Mouse (Mus musculus): Measurements from ENCODE around the gene Olah.
"Not testable (repeated sequence)": the region's sequence is repeated elsewhere in the genome, so short reads cannot be mapped to it uniquely, and the experiment has no call there.

The Olah gene

DNA sequence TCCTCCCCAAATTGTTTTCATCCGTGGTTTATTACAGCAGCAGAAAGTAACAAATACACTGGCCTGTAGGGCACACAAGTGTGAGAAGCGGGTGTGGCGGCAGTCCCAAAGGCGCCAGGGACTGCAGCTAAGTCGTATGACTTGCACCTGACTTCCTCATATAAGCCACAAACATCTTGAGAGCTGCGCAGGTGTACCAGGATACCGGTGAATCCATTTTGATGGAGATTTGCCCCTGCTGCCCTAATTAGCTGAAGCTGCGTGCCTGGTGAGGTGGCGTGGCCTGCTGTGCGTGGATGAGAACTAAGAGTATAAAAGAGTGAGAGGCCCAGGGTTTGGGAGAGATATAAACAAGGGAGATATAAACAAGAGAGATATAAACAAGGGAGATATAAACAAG lies at the start of gene Olah:
Olah (minus strand) TSS at position 101 of the 400 bp plus-strand sequence.
- not testable (repeated sequence) for DNase-seq (ENCODE audit: low read depth, low spot score)

DNA sequence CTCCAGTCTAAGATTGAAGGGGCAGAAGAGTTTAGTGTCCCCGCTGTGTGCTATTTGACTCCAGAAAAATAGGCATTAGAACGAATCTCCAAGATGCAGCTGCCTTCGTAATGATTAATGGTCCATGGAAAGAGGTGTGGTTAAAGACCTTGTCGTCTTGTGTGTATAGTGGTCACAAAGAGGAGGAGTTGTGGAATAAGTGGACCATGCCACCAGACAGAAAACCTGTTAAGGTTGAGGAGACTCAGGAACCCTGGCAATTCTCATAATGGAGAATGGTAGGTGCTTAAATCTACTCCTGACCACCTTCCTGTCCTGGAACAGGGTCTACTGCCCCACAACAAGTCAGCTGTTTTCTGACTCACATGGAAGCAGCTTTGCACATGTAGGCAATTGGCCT lies 49.0 kb upstream of the Olah start:
- no peak for DNase-seq (ENCODE audit: low read depth, low spot score)

DNA sequence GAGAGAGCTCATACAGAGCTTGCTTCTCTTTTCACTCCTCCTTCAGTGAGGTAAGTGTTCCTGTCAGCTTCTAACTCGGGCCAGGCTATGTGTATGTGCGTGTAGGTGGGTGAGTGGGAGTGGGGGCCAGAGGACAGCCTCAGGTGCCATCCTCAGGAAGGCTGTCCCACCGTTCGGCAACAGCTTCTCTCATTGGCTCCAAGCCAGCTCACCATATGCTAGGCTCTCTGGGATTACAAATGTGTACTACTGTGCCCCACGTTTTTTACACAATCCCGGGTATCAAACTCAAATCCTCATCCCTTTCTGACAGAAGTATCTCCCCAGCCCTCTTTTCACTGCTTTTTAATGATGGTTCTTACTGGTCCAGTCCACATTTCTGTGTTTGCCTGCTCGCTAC lies 47.2 kb upstream of the Olah start:
- no peak for DNase-seq (ENCODE audit: low read depth, low spot score)

DNA sequence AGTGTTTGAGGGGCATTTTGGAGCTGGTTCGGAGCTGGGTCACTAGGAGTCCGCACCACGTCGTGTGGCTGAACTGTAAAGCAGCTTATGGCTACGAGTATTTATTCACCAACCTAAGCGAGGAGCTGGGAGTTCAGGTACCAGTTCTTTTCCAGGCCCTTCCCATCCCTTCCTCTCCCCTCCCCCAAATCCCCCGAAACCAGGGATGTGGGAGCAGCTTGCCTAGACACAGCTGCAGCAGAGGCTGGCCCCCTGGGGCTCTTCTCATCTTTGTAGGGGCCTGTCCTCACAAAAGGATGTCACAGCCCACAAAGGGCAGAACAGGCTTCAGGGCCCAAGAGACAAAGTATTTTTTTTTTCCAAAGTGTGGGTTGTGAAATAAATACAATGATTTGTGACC lies 40.9 kb upstream of the Olah start:
- no peak for DNase-seq (ENCODE audit: low read depth, low spot score)

DNA sequence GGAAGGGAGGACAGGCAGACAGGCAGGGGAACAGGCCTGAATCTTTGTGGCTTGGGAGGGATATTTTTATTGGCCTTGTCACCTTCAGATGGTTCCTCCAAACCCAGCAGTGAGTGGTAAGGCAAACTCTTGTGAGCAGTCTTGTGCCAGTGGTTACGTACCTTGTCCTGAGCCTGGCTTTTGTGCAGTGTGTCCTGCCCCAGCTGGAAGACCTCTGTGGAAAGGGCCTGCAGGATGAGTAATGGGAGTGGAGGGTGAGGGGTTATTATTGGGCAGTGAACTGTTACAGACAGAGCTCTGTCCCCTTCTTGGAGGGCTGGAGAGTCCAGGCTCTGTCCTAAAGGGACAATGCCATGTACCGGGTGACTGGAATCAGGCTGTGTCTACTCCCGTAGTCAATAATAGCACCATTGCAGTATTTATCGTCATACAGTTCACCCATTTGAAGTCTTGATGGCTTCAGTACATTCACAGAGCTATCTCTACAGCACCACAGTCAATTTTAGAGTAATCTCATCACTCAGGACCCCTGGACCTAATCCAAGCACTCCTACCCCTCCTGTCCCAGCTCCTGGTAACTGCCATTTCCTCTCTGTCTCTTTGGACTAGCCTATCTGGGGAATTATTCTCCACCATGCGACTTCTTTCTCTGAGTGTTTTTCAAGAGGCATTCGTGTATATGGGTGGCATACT lies 38.5 kb upstream of the Olah start:
- DNase-seq (ENCODE audit: low read depth, low spot score): no peak

DNA sequence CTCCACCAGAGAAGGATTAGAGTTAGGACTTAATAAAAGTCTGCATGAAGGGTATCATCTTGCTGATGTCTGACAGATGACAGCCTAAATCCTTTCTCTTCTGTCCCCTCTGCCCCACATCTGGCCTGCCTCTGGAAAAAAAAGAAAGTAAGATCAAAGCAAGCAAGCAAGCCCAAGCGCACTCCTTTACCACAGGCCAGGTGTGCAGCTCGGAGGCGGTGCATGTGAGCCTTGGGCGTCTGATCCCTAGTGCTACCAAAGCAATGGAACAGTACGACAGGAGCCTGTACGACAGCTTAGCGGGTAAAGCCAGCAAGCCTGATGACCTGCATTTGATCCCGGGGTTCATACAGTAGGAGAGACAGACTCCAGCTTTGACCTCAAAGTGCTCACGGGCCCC lies 33.9 kb upstream of the Olah start:
- DNase-seq (ENCODE audit: low read depth, low spot score): no peak

DNA sequence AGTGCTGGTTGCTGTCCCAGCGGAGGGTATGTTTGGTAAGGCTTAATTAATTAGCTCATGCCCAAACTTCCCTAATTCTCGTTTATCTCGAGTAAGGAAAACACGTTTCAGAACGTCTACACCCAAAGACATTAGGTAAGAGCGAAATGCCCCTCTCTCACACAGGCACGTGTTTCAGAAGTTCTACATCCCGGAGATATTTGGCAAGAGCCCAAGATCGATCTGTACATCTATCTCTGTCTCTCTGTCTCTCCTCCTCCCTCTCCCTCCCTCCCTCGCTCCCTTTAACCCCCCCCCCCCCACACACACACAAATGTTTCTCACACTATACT lies 27.5 kb upstream of the Olah start:
- no peak for DNase-seq (ENCODE audit: low read depth, low spot score)

DNA sequence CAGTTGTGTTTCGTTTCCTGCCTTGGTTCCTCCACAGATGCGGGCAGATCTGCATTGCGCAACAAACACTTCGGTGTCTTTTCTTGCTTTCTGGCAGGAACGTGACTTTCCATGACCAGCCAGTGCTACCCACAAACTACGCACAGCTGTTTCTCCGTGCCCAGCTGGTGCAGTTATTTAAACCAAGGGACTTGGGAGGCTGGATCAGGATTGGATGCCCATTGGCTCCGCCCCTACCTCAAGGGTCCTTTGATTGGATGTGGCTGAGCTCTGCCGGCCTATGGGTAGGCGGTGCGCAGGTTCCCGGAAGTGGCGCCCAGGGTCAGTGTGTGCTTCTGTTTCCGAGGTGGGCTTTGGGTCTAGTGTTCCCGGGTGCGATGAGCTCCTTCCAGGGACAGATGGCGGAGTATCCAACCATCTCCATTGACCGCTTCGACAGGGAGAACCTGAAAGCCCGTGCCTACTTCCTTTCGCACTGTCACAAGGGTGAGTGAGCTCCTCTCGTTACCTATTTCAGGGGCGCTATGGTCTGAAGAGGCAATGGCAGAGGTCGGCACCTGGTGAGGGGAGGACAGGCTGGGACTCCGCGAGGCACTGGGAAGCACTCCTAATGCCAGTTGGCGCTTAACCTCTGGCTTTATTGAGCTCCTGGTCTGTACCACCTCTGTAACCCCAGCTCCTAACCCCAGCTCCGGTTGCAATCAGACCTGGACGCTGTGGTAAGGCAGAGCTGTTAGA lies 27.0 kb upstream of the Olah start, which contains the start of gene Dclre1c:
Dclre1c (plus strand) TSS at position 291 of the 738 bp plus-strand sequence.
- peak; percentile 97 for DNase-seq (ENCODE audit: low read depth, low spot score)

DNA sequence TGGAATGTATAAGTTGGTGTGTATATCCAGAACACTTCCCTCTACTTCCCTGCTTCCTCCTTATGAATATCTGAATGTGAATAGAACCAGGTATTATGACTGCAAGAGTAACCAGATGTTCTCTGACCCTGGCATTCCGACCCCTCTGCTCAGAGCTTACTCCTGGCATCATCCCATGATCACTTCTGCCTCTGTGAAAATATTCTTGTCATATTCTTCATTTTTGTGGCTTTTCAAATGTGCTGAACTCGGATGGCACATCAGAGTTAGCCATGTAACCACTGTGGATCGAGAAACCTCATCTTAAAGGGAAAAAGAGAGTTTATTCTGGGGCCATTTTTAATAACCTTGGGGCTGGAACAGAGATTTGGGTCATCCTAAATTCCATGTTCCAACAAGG lies 25.5 kb upstream of the Olah start, which contains the start of gene Meig1:
Meig1 (minus strand) TSS at position 101 of the 400 bp plus-strand sequence.
- no peak for DNase-seq (ENCODE audit: low read depth, low spot score)

DNA sequence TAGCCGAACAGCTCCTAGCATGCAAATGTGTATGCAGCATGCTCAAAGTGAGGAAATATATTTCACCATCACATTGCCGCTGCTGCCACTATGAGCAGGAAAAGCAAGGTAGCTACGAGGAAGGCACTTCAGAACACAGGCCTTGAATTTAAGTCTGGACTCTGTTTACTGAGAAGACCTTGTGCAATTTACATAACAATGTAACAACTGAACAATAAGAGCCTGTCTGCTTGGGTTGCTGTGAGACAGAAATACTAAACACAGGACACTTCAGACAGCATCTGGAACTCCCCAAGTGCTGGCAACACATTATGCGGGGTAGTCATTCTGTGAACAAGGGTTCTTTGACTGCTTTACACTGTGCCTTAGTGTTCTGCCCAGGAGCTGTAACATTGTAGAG lies 23.1 kb upstream of the Olah start:
- no peak for DNase-seq (ENCODE audit: low read depth, low spot score)

DNA sequence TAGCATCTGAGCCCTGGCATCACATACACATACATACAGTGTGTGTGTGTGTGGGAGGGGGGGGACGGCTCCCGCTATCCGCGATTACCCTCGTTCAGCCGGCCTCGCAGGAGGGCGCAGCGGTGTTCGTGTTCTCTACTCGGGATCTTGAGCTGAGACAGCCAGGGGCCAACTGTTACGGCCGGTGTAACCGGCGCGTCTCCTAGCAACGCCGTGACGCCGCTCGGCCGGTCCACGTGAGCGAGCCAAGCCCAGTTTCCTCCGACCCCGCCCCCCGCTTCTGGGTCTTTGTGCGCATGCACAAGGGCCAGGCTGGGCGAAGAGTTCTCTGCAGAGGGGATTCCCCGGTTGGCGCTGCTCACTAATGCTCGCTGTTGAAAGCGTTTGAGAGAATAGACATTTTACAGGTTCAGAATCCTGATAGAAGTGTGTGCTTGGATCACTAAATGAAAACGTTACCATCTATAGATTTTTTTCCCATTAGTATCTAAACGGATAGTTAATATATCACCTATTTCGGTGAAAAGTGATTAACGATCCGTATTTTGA lies 21.9 kb upstream of the Olah start:
- peak; percentile 96 for DNase-seq (ENCODE audit: low read depth, low spot score)

DNA sequence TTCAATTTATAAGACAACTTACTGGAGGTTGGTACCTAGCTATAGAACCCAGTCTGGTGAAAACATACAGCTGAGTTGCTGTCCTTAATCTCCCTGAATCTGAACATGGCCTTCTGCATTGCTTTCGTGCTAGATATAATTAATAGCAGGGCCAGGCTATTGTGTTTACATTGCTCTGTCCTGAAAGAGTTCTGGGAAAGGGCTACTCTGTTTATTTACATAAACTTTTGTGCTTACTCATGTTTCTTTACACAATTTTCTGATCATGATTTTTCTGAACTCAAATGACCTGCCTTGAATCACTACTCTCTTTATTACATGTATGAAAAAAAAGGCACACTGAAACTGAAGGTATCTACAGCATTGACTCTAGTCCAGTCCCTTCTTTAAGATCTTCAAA lies 18.7 kb upstream of the Olah start:
- DNase-seq (ENCODE audit: low read depth, low spot score): no peak

DNA sequence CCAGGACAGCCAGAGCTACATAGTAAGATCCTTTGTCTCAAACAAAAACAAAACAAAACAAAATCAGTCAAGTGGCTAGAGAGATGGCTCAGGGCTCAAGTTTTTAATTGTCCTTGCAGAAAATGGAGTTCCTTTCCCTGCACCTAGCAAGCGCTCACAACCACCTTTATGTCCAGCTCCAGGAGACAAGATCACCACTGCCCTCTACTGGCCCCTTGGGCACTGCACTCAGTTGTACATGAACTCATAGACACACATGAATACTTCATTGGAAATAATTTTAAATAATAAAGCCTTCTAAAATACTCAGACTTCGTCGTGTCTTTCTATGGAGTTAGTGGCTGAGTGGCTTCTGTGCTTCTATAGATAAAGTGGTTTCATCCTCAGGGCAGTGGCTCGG lies 17.2 kb upstream of the Olah start:
- peak; percentile 78 for DNase-seq (ENCODE audit: low read depth, low spot score)

DNA sequence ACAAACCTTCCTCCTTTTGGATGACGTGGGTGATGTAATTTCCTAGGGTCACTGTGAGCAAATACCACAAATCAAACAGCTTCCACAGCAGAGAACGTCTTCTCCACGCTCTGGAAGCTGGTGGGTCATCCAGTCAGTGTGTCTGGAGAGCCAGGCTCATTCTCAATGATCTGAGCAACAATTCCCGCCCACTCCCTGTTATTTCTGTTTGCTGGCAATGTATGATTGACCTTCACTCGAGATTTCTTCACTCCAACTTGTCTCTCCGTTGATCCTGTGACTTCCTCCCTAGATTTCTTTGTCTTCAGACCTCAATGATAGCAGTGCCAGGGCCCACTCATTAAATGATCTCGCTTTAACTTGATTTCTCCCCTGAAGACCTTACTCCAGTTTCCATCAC lies 10.7 kb upstream of the Olah start:
- DNase-seq (ENCODE audit: low read depth, low spot score): no peak

DNA sequence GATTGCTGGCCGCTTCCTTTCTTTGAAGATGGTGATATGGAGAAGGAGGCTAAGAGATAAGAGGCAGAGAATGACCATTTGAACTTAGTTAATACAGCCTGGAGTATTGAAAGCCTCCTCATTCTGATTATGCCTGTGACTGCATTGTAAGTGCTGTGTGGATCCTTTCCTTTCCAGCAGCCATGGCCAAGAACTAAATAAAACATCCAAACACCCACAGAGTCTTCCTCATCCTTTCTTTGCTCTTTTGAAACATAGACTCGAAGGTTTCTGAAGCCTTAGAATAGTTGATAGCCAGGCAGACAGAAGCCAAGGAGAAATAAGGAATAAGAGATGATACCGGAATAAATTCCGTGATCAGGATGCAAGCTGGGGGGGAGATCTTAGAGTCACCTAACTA lies 9.0 kb upstream of the Olah start:
- DNase-seq (ENCODE audit: low read depth, low spot score): no peak

DNA sequence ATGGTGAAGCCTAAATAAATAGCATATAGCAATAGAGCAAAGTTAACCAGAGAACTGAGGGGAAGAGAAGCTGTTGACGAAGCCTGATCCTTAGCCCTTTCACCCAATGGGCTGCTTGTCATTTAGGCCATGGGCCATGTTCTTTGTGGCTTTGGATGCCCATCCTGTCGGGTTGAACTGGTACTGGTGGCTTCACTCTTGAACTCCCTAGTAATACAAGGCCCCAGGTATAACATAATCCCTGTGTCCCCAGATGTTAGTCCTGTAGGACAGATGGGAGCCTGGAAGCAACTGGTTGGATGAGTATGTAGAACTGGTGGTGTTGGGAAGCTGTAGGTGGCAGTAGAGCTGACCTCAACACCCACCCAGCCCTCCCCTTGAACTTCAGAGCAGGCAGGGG lies 5.1 kb downstream of the Olah start:
- DNase-seq (ENCODE audit: low read depth, low spot score): no peak

DNA sequence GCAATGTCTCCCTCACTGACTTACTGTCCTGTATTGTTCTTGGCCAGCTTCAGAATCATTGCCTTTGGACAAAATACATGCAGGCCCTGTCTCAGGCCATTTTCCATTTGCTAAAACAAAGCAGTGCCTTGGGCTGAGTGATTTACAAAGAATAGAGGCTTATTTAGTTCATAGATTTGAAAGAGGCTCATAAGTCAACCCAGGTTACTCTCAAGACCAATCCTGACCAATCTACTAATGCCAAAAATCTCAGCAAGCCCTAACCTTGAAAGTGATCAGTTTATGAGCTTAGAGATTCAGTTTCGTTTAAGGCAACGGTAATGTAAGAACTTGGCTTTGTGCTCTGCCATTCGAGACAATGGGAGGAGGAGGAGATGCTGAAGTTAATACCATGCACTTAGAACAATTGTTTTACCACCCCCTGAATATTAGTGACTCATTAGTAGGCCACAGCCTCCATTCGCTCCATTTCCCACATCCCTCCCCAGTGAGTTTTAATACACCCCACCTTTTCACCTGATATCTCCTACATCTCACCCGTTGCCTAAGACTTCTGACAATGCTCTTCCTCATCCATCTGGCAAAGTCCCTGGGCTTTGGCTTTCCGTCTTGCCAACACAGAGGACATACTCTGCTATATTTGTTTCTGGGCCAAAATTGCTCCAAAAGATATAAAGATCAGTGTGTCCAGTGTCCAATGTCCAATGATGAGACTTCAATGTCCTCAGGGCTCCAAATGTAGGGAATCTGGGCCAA lies 9.7 kb downstream of the Olah start:
- DNase-seq (ENCODE audit: low read depth, low spot score): no peak

DNA sequence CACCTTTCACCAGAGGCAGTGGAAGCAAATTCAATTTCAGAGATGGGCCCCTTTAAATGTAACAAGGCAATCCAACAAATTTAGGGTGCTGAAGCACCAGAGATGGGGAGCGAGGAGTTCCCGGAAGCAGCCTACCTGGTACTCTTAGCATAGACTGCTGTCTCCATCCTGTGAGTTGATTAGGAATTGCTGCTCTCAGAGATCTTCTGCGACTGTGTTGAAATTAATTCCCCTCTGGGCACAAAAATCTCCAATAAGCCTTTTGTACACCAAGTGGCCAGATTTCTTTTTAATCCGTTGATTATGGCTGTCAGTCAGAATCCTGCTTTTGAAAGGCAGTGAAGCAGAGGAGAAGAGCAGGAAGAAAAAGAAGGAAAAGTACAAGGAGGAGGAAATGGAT lies 31.9 kb downstream of the Olah start:
- DNase-seq (ENCODE audit: low read depth, low spot score): no peak

DNA sequence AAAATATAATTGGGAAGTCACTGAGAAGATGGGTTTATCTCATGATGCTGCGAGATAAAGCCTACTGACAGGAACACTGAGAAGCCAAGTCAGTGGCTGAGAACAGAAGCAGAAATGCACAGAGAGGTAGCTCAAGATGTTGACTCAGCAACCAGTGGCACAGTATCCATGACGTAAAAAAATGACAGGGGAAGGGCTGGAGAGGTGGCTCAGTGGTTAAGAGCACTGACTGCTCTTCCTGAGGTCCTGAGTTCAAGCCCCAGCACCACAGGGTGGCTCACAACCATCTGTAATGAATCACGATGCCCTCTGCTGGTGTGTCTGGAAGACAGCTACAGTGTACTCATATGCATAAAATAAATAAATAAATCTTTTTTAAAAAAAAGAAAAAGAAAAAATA lies 35.9 kb downstream of the Olah start:
- no peak for DNase-seq (ENCODE audit: low read depth, low spot score)

DNA sequence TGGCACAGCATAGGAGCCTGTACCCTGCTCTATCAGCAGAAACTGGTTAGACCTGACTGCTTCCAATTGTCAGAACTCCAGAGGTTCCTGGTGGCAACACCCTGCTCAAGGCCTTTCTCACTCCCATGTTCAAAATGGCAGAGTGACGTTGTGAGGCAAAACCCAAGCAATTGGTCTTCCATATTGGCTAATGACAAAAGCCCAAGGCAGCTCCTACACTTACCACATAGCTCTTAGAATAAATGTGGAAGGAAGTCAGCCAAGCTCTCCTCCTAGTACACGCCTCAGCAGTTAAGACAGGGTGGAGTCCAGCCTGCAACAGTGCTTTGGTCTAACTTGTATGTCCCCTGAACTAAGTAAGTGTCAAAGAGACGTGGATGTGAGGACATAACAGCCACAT lies 39.1 kb downstream of the Olah start:
- DNase-seq (ENCODE audit: low read depth, low spot score): no peak

DNA sequence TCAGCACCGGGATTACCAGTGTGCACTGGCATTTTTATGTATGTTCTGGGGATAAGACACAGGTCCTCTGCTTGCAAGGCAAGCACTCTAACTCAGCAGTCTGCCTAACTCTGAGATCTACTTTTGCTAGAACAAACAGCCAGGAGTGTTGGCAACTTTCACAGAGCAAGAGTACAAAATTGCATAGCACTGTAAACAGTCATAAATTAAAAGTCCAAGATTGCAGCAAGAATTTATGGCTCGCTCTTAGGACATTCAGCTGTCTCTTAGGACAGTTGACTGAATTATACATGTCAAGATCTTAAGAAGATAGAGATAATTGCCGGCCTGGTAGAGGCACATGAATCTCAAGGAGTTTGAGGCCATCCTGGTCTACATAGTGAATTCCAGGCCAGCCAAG lies 40.7 kb downstream of the Olah start:
- DNase-seq (ENCODE audit: low read depth, low spot score): no peak

DNA sequence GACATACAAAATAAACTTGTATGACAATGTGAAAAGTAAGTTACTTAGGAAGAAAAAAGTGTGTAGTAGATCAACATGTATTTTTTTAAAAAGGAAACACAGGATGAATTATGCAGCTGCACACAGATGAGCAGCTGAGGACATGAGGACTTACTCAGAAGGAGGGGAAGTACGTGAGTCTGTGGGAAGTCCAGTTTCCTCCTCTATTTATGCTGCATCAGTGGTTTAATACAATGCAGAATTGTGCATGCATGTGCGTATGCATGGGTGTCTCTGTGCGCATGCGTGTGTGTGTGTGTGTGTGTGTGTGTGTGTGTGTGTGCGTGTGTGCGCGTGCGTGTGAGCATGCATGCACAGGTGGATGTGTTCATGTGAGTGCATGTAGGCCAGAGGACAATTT lies 41.2 kb downstream of the Olah start:
- no peak for DNase-seq (ENCODE audit: low read depth, low spot score)

Data from A20 (cell line).